Mouse (Mus musculus): ENCODE measurements around the gene Gm42688.

- TF ChIP-seq CTCF (conservative IDR thresholded peaks at IDR 0.05; ENCODE audit: low read length): no peak
- TF ChIP-seq NANOG (IDR thresholded peaks at IDR 0.05; ENCODE audit: borderline replicate concordance, low read length): no peak
Observed at GRCm38 (mm10) chr6:83058725-83059124, 42.7 kb upstream of the Gm42688 start.
